Mouse (Mus musculus): ENCODE results near the gene Zbtb45. TPM values are rescaled to one million over a fixed set of nuclear protein-coding genes. Genes with fewer than 3 reads are reported as not detected.

Gene Zbtb45
- total and polyA plus RNA-seq, 3 experiments, result 6.7 to 17.1 (median 9.5) TPM

- Histone ChIP-seq H3K4me3 (replicated peaks in 1 of 3; ENCODE audit: low read depth in 2 of 3, low read length in 2 of 3, poor library complexity in 1 of 3) (peak overlapping the region; percentile 29 to 73 (median 51)), H3K79me2 (replicated peaks; ENCODE audit: control insufficient read depth, extremely low read depth, insufficient read depth, poor library complexity, severe bottlenecking) (no peaks in the 10 kb centered on the region), H3K4me1 (ENCODE audit: control insufficient read depth in 1 of 2, insufficient read depth in 2 of 2) (peaks cover 10 to 31% of the 10 kb centered on the region in 2 experiments; a peak in 3 of 4 replicates), H3K4me2 (ENCODE audit: insufficient read depth, low read depth, poor library complexity, severe bottlenecking) (peak overlapping the region; percentile 16; the same call in 1 of the 2 replicates), H3K27me3 (replicated peaks) (no peaks in the 10 kb centered on the region), H3K9me3 (replicated peaks; ENCODE audit: low read length) (no peaks in the 10 kb centered on the region), H3K9ac (ENCODE audit: insufficient read depth, low read depth) (peak overlapping the region; percentile 35; the same call in 1 of the 2 replicates), H3K36me3 (replicated peaks in 1 of 2; ENCODE audit: control insufficient read depth in 1 of 2, insufficient read depth in 1 of 2, low read length in 1 of 2) (peaks cover 12 to 30% of the 10 kb centered on the region in 2 experiments), H3K27ac (ENCODE audit: insufficient read depth, low read depth) (peak overlapping the region; percentile 60)
- TF ChIP-seq ETS1 (conservative IDR thresholded peaks at IDR 0.05; ENCODE audit: low read depth, low read length) (no peak), USF1 (IDR thresholded peaks at IDR 0.05; ENCODE audit: low read depth, low read length) (no peak), CHD2 (IDR thresholded peaks at IDR 0.05; ENCODE audit: low read length) (peak; percentile 72), SIN3A (IDR thresholded peaks at IDR 0.05; ENCODE audit: low read length) (0 out of 2 replicates have a peak, but pooled peaks have one; percentile 35), ELF1 (IDR thresholded peaks at IDR 0.05; ENCODE audit: low read depth, low read length) (0 out of 2 replicates have a peak, but pooled peaks have one; percentile 11)
- dilution Hi-C loops (cut with MboI; ENCODE audit: extremely low pct_ligation_motif_present, extremely low pct_unique_long_range_greater_than_20kb, low sequenced_read_pairs) (no loop called here), in situ Hi-C loops (cut with MboI; ENCODE audit: low pct_ligation_motif_present, low pct_unique_long_range_greater_than_20kb, low sequenced_read_pairs) (loop anchor here (10.0 kb wide), 1 partner anchor 55 kb away; the partner anchor contains the start of genes Rnf225 and Rps5)
- peak; percentile 67 for DNase-seq (ENCODE audit: extremely low read depth)
Measured at GRCm38 (mm10) chr7:12979776-12980175, 30.1 kb downstream of the Zbtb45 start.

- in situ Hi-C loops (cut with MboI; ENCODE audit: low pct_ligation_motif_present, low pct_unique_long_range_greater_than_20kb, low sequenced_read_pairs) (no loop called here), dilution Hi-C loops (cut with MboI; ENCODE audit: extremely low pct_ligation_motif_present, extremely low pct_unique_long_range_greater_than_20kb, low sequenced_read_pairs) (no loop called here)
- Histone ChIP-seq H3K4me1 (ENCODE audit: control insufficient read depth in 1 of 2, insufficient read depth in 2 of 2) (peaks cover 10 to 31% of the 10 kb centered on the region in 2 experiments; a peak in 3 of 4 replicates), H3K36me3 (replicated peaks in 1 of 2; ENCODE audit: control insufficient read depth in 1 of 2, insufficient read depth in 1 of 2, low read length in 1 of 2) (peaks cover 12 to 25% of the 10 kb centered on the region in 2 experiments), H3K9ac (ENCODE audit: insufficient read depth, low read depth) (peak overlapping the region; percentile 64), H3K4me2 (ENCODE audit: insufficient read depth, low read depth, poor library complexity, severe bottlenecking) (peak overlapping the region; percentile 58), H3K27me3 (replicated peaks) (no peaks in the 10 kb centered on the region), H3K4me3 (replicated peaks in 1 of 3; ENCODE audit: low read depth in 2 of 3, low read length in 2 of 3, poor library complexity in 1 of 3) (peak overlapping the region; percentile 2 to 73 (median 29)), H3K27ac (ENCODE audit: insufficient read depth, low read depth) (peak overlapping the region; percentile 60), H3K79me2 (replicated peaks; ENCODE audit: control insufficient read depth, extremely low read depth, insufficient read depth, poor library complexity, severe bottlenecking) (no peaks in the 10 kb centered on the region), H3K9me3 (replicated peaks; ENCODE audit: low read length) (no peaks in the 10 kb centered on the region)
- peak; percentile 60 for DNase-seq (ENCODE audit: extremely low read depth)
- TF ChIP-seq ZNF384 (IDR thresholded peaks at IDR 0.05; ENCODE audit: low read depth, low read length), result no peak
- 0 out of 2 replicates have a peak, but pooled peaks have one; percentile 10 for TF ChIP-seq ETS1 (conservative IDR thresholded peaks at IDR 0.05; ENCODE audit: low read depth, low read length)
- peak; percentile 5; the same call in 1 of the 2 replicates for TF ChIP-seq BHLHE40 (IDR thresholded peaks at IDR 0.05; ENCODE audit: low read depth, low read length)
- no peak for TF ChIP-seq TCF12 (IDR thresholded peaks at IDR 0.05; ENCODE audit: low read depth, low read length)
Measured at GRCm38 (mm10) chr7:12978931-12979722, 30.7 kb downstream of the Zbtb45 start.

GRCm38 (mm10) chr7:12977682-12978389 lies 32.0 kb downstream of the Zbtb45 start, which contains the start of gene Zfp446:
TSS of gene Zfp446 (plus strand) at chr7:12977848.
- in situ Hi-C loops (cut with MboI; ENCODE audit: low pct_ligation_motif_present, low pct_unique_long_range_greater_than_20kb, low sequenced_read_pairs) (no loop called here), dilution Hi-C loops (cut with MboI; ENCODE audit: extremely low pct_ligation_motif_present, extremely low pct_unique_long_range_greater_than_20kb, low sequenced_read_pairs) (no loop called here)
- no peaks in the 10 kb centered on the region for H3K27me3 ChIP-seq (replicated peaks)
- TF ChIP-seq ELF1 (IDR thresholded peaks at IDR 0.05; ENCODE audit: low read depth, low read length) (peak; percentile 92), NRF1 (IDR thresholded peaks at IDR 0.05; ENCODE audit: low read depth, low read length) (peak; percentile 89), IRF4 (IDR thresholded peaks at IDR 0.05; ENCODE audit: low read depth, low read length) (peak; percentile 45; the same call in 1 of the 2 replicates), KAT2A (IDR thresholded peaks at IDR 0.05; ENCODE audit: insufficient replicate concordance, low read length) (peak; percentile 73; the same call in 1 of the 2 replicates), USF1 (IDR thresholded peaks at IDR 0.05; ENCODE audit: low read depth, low read length) (no peak), POLR2A (IDR thresholded peaks at IDR 0.05; ENCODE audit: low read depth, low read length) (peak; percentile 63), MAX (IDR thresholded peaks at IDR 0.05; ENCODE audit: low read length) (peak; percentile 89), USF2 (conservative IDR thresholded peaks at IDR 0.05; ENCODE audit: low read depth, low read length) (no peak), ETS1 (conservative IDR thresholded peaks at IDR 0.05; ENCODE audit: low read depth, low read length) (peak; percentile 40), MXI1 (IDR thresholded peaks at IDR 0.05; ENCODE audit: low read depth, low read length) (peak; percentile 66), CHD2 (IDR thresholded peaks at IDR 0.05; ENCODE audit: low read length) (peak; percentile 72), ZMIZ1 (IDR thresholded peaks at IDR 0.05; ENCODE audit: low read depth, low read length) (0 out of 2 replicates have a peak, but pooled peaks have one; percentile 36), CHD1 (IDR thresholded peaks at IDR 0.05; ENCODE audit: low read depth, low read length) (no peak), MAFK (IDR thresholded peaks at IDR 0.05; ENCODE audit: insufficient replicate concordance, low read length) (no peak), EP300 (IDR thresholded peaks at IDR 0.05; ENCODE audit: low read length) (no peak), TCF12 (IDR thresholded peaks at IDR 0.05; ENCODE audit: low read depth, low read length) (peak; percentile 69), BHLHE40 (IDR thresholded peaks at IDR 0.05; ENCODE audit: low read depth, low read length) (peak; percentile 65)

More at GRCm38 (mm10) chr7:12977682-12978389, 32.0 kb downstream of the Zbtb45 start, which contains the start of gene Zfp446:
- Histone ChIP-seq H3K27ac (ENCODE audit: insufficient read depth, low read depth) (peak within 1 kb of the TSS; percentile 74), H3K9me3 (replicated peaks; ENCODE audit: low read length) (no peaks in the 10 kb centered on the region), H3K79me2 (replicated peaks; ENCODE audit: control insufficient read depth, extremely low read depth, insufficient read depth, poor library complexity, severe bottlenecking) (no peaks in the 10 kb centered on the region), H3K4me1 (ENCODE audit: control insufficient read depth in 1 of 2, insufficient read depth in 2 of 2) (peaks cover 10 to 31% of the 10 kb centered on the region in 2 experiments; a peak in 3 of 4 replicates), H3K36me3 (replicated peaks in 1 of 2; ENCODE audit: control insufficient read depth in 1 of 2, insufficient read depth in 1 of 2, low read length in 1 of 2) (peaks cover 12 to 26% of the 10 kb centered on the region in 2 experiments), H3K4me3 (replicated peaks in 1 of 3; ENCODE audit: low read depth in 2 of 3, low read length in 2 of 3, poor library complexity in 1 of 3) (peak within 1 kb of the TSS; percentile 73 to 80 (median 74)), H3K4me2 (ENCODE audit: insufficient read depth, low read depth, poor library complexity, severe bottlenecking) (peak within 1 kb of the TSS; percentile 72), H3K9ac (ENCODE audit: insufficient read depth, low read depth) (peak within 1 kb of the TSS; percentile 66)
- peak; percentile 96 for DNase-seq (ENCODE audit: extremely low read depth)

Measured in CH12.LX (cell line).